Mouse (Mus musculus): ENCODE data around the gene Vps52.

DNA sequence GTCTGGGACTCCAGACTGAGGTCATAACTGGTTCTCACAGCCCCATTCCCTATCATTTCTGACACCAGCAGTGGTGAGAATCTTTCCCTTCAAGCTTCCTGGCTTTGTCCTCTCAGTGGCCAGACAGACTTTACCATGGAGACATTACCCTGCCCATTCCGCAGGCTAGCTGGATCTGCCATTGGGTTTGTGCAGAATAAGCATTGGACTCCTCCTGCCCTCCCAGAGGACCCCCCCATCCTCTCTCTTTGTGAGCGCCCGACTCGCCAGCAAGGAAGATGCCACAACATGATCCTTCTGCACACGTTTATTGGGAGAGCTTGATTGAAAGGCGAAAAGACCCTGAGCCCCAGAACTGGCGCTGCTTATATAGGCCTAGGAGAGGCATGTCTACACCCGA is 57.8 kb downstream of the Vps52 start:
- TF ChIP-seq JUND (conservative IDR thresholded peaks at IDR 0.05; ENCODE audit: low read depth, low read length) (no peak), CTCF (conservative IDR thresholded peaks at IDR 0.05 in 1 of 2, IDR thresholded peaks at IDR 0.05 in 1 of 2; ENCODE audit: low read depth in 2 of 2, low read length in 2 of 2) (no peak), IRF4 (IDR thresholded peaks at IDR 0.05; ENCODE audit: low read depth, low read length) (no peak), NELFE (IDR thresholded peaks at IDR 0.05; ENCODE audit: low read depth, low read length) (no peak), ETS1 (conservative IDR thresholded peaks at IDR 0.05; ENCODE audit: low read depth, low read length) (no peak), MEF2A (IDR thresholded peaks at IDR 0.05; ENCODE audit: borderline replicate concordance, low read depth, low read length) (no peak), POLR2A (IDR thresholded peaks at IDR 0.05; ENCODE audit: low read depth, low read length) (no peak), EP300 (IDR thresholded peaks at IDR 0.05; ENCODE audit: low read length) (no peak), MAFK (IDR thresholded peaks at IDR 0.05; ENCODE audit: insufficient replicate concordance, low read length) (no peak), E2F4 (IDR thresholded peaks at IDR 0.05; ENCODE audit: insufficient replicate concordance, low read depth, low read length) (no peak), TCF12 (IDR thresholded peaks at IDR 0.05; ENCODE audit: low read depth, low read length) (no peak), CHD1 (IDR thresholded peaks at IDR 0.05; ENCODE audit: low read depth, low read length) (no peak), RAD21 (IDR thresholded peaks at IDR 0.05; ENCODE audit: low read depth, low read length) (no peak), ZNF384 (IDR thresholded peaks at IDR 0.05; ENCODE audit: low read depth, low read length) (no peak)

All from CH12.LX (cell line).